Mouse (Mus musculus) MEL (cell line): ENCODE results near the gene Eif3a. TPM values are rescaled to one million over a fixed set of nuclear protein-coding genes. Genes with fewer than 3 reads are reported as not detected.

Experiments used
- DNase-seq: peaks from one replicate; pipeline ENCODE4 v3.0.0; 2011; ENCODE audit warnings: low read depth, low spot score
- H3K27ac ChIP-seq: 2 replicates; pipeline ENCODE4 v1.5.1; 2012; ENCODE audit warnings: low read depth, mild to moderate bottlenecking, control low read depth, low read length, moderate library complexity; ENCODE audit not compliant: control insufficient read depth
- H3K27me3 ChIP-seq, 2 experiments: fragments of 150-350 bp in 1 of 2; sonication (generic) in 1 of 2; 2 replicates each; pipeline ENCODE4 v1.6.1; 2012; ENCODE audit warnings: low read length in 2 of 2, mild to moderate bottlenecking in 2 of 2, improper control_type of control experiment in 1 of 2, moderate library complexity in 1 of 2; ENCODE audit not compliant: insufficient read depth in 2 of 2, control insufficient read depth in 1 of 2
- H3K36me3 ChIP-seq, 2 experiments: 2 replicates each; pipeline ENCODE4 v1.6.1; 2012 to 2014; ENCODE audit warnings: low read length in 2 of 2, improper control_type of control experiment in 1 of 2, inconsistent platforms in 1 of 2, mild to moderate bottlenecking in 1 of 2; ENCODE audit not compliant: insufficient read depth in 2 of 2, control insufficient read depth in 1 of 2
- H3K4me1 ChIP-seq, 2 experiments: fragments of 150-350 bp in 1 of 2; sonication (generic) in 1 of 2; 2 replicates each; pipeline ENCODE4 v1.6.1; 2012; ENCODE audit warnings: low read length in 2 of 2, improper control_type of control experiment in 1 of 2, mild to moderate bottlenecking in 1 of 2; ENCODE audit not compliant: insufficient read depth in 2 of 2, control insufficient read depth in 1 of 2
- H3K4me3 ChIP-seq, 2 experiments: fragments of 150-350 bp in 1 of 2; sonication (generic) in 1 of 2; 2 replicates each; pipeline ENCODE4 v1.5.1; 2012; ENCODE audit warnings: low read depth in 2 of 2, low read length in 2 of 2, mild to moderate bottlenecking in 2 of 2, moderate library complexity in 2 of 2, control low read depth in 1 of 2, improper control_type of control experiment in 1 of 2; ENCODE audit not compliant: control insufficient read depth in 1 of 2, insufficient read depth in 1 of 2
- H3K79me2 ChIP-seq: 2 replicates; pipeline ENCODE4 v1.6.1; 2012; ENCODE audit warnings: mild to moderate bottlenecking, low read length, moderate library complexity; ENCODE audit not compliant: control insufficient read depth, poor library complexity, insufficient read depth
- H3K9ac ChIP-seq: 2 replicates; pipeline ENCODE4 v1.6.1; 2012; ENCODE audit warnings: low read depth, mild to moderate bottlenecking, control low read depth, low read length, moderate library complexity; ENCODE audit not compliant: control insufficient read depth, poor library complexity, severe bottlenecking
- H3K9me3 ChIP-seq: fragments of 150-350 bp; sonication (generic); replicated peaks from 2 replicates; pipeline ENCODE4 v1.6.1; 2012; ENCODE audit warnings: mild to moderate bottlenecking, low read length, improper control_type of control experiment, moderate library complexity; ENCODE audit not compliant: insufficient read depth
- BHLHE40 ChIP-seq: IDR thresholded peaks from 2 replicates; pipeline ENCODE4 v1.6.1; 2012; ENCODE audit warnings: low read depth, mild to moderate bottlenecking, inconsistent platforms, low read length, improper control_type of control experiment, borderline replicate concordance
- CHD1 ChIP-seq: IDR thresholded peaks from 2 replicates; pipeline ENCODE4 v1.6.1; 2012; ENCODE audit warnings: low read depth, mild to moderate bottlenecking, inconsistent platforms, low read length, improper control_type of control experiment
- CHD2 ChIP-seq: IDR thresholded peaks from 2 replicates; pipeline ENCODE4 v1.6.1; 2011; ENCODE audit warnings: low read length, improper control_type of control experiment
- CTCF ChIP-seq, 3 experiments: IDR thresholded peaks in 2 of 3; conservative IDR thresholded peaks in 1 of 3; 2 replicates each; pipeline ENCODE4 v1.5.1; 2011 to 2012; ENCODE audit warnings: low read length in 3 of 3, low read depth in 2 of 3, mild to moderate bottlenecking in 2 of 3, improper control_type of control experiment in 1 of 3, inconsistent platforms in 1 of 3, mixed read lengths in 1 of 3, moderate library complexity in 1 of 3; ENCODE audit not compliant: control insufficient read depth in 1 of 3, insufficient read depth in 1 of 3, poor library complexity in 1 of 3, severe bottlenecking in 1 of 3
- E2F4 ChIP-seq: IDR thresholded peaks from 2 replicates; pipeline ENCODE4 v1.6.1; 2011; ENCODE audit warnings: low read depth, low read length, improper control_type of control experiment, borderline replicate concordance
- EP300 ChIP-seq, 2 experiments: IDR thresholded peaks; 2 replicates each; pipeline ENCODE4 v1.6.1; 2011; ENCODE audit warnings: improper control_type of control experiment in 2 of 2, low read length in 2 of 2, low read depth in 1 of 2, mild to moderate bottlenecking in 1 of 2
- ETS1 ChIP-seq: IDR thresholded peaks from 2 replicates; pipeline ENCODE4 v1.6.1; 2012; ENCODE audit warnings: low read depth, mild to moderate bottlenecking, inconsistent platforms, low read length, improper control_type of control experiment, moderate library complexity
- GABPA ChIP-seq: IDR thresholded peaks from 2 replicates; pipeline ENCODE4 v1.6.1; 2012; ENCODE audit warnings: low read depth, mild to moderate bottlenecking, inconsistent platforms, low read length, improper control_type of control experiment, moderate library complexity
- JUND ChIP-seq: IDR thresholded peaks from 2 replicates; pipeline ENCODE4 v1.6.1; 2011; ENCODE audit warnings: low read depth, mild to moderate bottlenecking, improper control_type of control experiment, low read length
- KAT2A ChIP-seq: conservative IDR thresholded peaks from 2 replicates; pipeline ENCODE4 v1.6.1; 2012; ENCODE audit warnings: low read depth, low read length, improper control_type of control experiment, inconsistent platforms
- MAFK ChIP-seq: IDR thresholded peaks from 2 replicates; pipeline ENCODE4 v1.6.1; 2011; ENCODE audit warnings: low read depth, mild to moderate bottlenecking, low read length, improper control_type of control experiment, borderline replicate concordance
- MAX ChIP-seq: IDR thresholded peaks from 2 replicates; pipeline ENCODE4 v1.6.1; 2011; ENCODE audit warnings: low read length, improper control_type of control experiment
- MAZ ChIP-seq: IDR thresholded peaks from 2 replicates; pipeline ENCODE4 v1.6.1; 2012; ENCODE audit warnings: low read depth, mild to moderate bottlenecking, inconsistent platforms, low read length, improper control_type of control experiment
- MXI1 ChIP-seq: IDR thresholded peaks from 2 replicates; pipeline ENCODE4 v1.6.1; 2011; ENCODE audit warnings: mild to moderate bottlenecking, low read depth, low read length, improper control_type of control experiment
- MYC ChIP-seq: IDR thresholded peaks from 2 replicates; pipeline ENCODE4 v1.6.1; 2011; ENCODE audit warnings: low read depth, mild to moderate bottlenecking, low read length, improper control_type of control experiment, moderate library complexity
- POLR2A ChIP-seq, 2 experiments: IDR thresholded peaks; 2 replicates each; pipeline ENCODE4 v1.6.1; 2011 to 2012; ENCODE audit warnings: low read length in 2 of 2, mild to moderate bottlenecking in 2 of 2, control low read depth in 1 of 2, improper control_type of control experiment in 1 of 2, low read depth in 1 of 2, moderate library complexity in 1 of 2; ENCODE audit not compliant: control insufficient read depth in 1 of 2, insufficient read depth in 1 of 2, poor library complexity in 1 of 2
- POLR2AphosphoS5 ChIP-seq: IDR thresholded peaks from 2 replicates; pipeline ENCODE4 v1.6.1; 2012; ENCODE audit warnings: low read depth, borderline replicate concordance, mild to moderate bottlenecking, inconsistent platforms, low read length, moderate library complexity, mixed read lengths
- RAD21 ChIP-seq: IDR thresholded peaks from 2 replicates; pipeline ENCODE4 v1.6.1; 2011; ENCODE audit warnings: mild to moderate bottlenecking, low read depth, low read length, improper control_type of control experiment
- RCOR1 ChIP-seq: IDR thresholded peaks from 2 replicates; pipeline ENCODE4 v1.6.1; 2012; ENCODE audit warnings: low read depth, mild to moderate bottlenecking, inconsistent platforms, low read length, improper control_type of control experiment
- SIN3A ChIP-seq: IDR thresholded peaks from 2 replicates; pipeline ENCODE4 v1.6.1; 2012; ENCODE audit warnings: low read length, improper control_type of control experiment, inconsistent platforms
- SMC3 ChIP-seq: IDR thresholded peaks from 2 replicates; pipeline ENCODE4 v1.6.1; 2011; ENCODE audit warnings: low read depth, low read length, improper control_type of control experiment
- TAL1 ChIP-seq: IDR thresholded peaks from 2 replicates; pipeline ENCODE4 v1.6.1; 2012; ENCODE audit warnings: mild to moderate bottlenecking, inconsistent platforms, low read length, moderate library complexity, mixed read lengths
- TBP ChIP-seq: IDR thresholded peaks from 2 replicates; pipeline ENCODE4 v1.8.0; 2011; ENCODE audit warnings: low read depth, low read length, improper control_type of control experiment
- TCF12 ChIP-seq: IDR thresholded peaks from 2 replicates; pipeline ENCODE4 v1.6.1; 2014; ENCODE audit warnings: low read depth, mild to moderate bottlenecking, inconsistent platforms, low read length, improper control_type of control experiment, moderate library complexity
- USF2 ChIP-seq, 2 experiments: IDR thresholded peaks; 2 replicates each; pipeline ENCODE4 v1.6.1; 2011 to 2012; ENCODE audit warnings: improper control_type of control experiment in 2 of 2, low read length in 2 of 2, borderline replicate concordance in 1 of 2, inconsistent platforms in 1 of 2, low read depth in 1 of 2, mild to moderate bottlenecking in 1 of 2; ENCODE audit not compliant: insufficient read depth in 1 of 2
- ZC3H11A ChIP-seq: IDR thresholded peaks from 2 replicates; pipeline ENCODE4 v1.6.1; 2012; ENCODE audit warnings: low read depth, mild to moderate bottlenecking, inconsistent platforms, low read length, improper control_type of control experiment
- ZKSCAN1 ChIP-seq: IDR thresholded peaks from 2 replicates; pipeline ENCODE4 v1.6.1; 2012; ENCODE audit warnings: low read depth, mild to moderate bottlenecking, inconsistent platforms, low read length, improper control_type of control experiment, moderate library complexity
- ZMIZ1 ChIP-seq: IDR thresholded peaks from 2 replicates; pipeline ENCODE4 v1.6.1; 2012; ENCODE audit warnings: low read depth, mild to moderate bottlenecking, inconsistent platforms, low read length, improper control_type of control experiment, moderate library complexity
- ZNF384 ChIP-seq: IDR thresholded peaks from 2 replicates; pipeline ENCODE4 v1.6.1; 2012; ENCODE audit warnings: low read depth, mild to moderate bottlenecking, inconsistent platforms, low read length, improper control_type of control experiment
- polyA plus RNA-seq, 2 experiments: library from polyadenylated mRNA; stranded (reverse) in 1 of 2; unstranded in 1 of 2; fragments of >175 nt in 1 of 2; fragments of >200 nt in 1 of 2; gene quantifications; 2 replicates each; pipeline versions ENCODE4 v1.2.1 to v1.2.4; 2012; ENCODE audit warnings: low replicate concordance in 2 of 2, low read depth in 1 of 2; ENCODE audit not compliant: insufficient read length in 2 of 2, insufficient read depth in 1 of 2, missing spikeins in 1 of 2
- total RNA-seq: library from RNA; depleted of rRNA; stranded (reverse); fragments of 300-350 nt; gene quantifications from 2 replicates; pipeline ENCODE4 v1.2.3, GENCODE M21; 2012

The Eif3a gene
- total and polyA plus RNA-seq, 3 experiments: 331 to 914 (median 424) TPM

GRCm38 (mm10) chr19:60757099-60757785 is 33.2 kb downstream of the Eif3a start (continued):
- TF ChIP-seq MAFK: no peak
- TF ChIP-seq RCOR1: no peak; the same call in 1 of the 2 replicates
- no peak; the same call in none of the 2 replicates for TF ChIP-seq ZMIZ1
- TF ChIP-seq RAD21: no peak
- TF ChIP-seq TCF12: no peak
- TF ChIP-seq BHLHE40: peak; percentile 0; the same call in 1 of the 2 replicates
- TF ChIP-seq GABPA: 0 out of 2 replicates have a peak, but pooled peaks have one; percentile 33
- TF ChIP-seq SIN3A: peak; percentile 34; the same call in 1 of the 2 replicates
- no peak for TF ChIP-seq CTCF (IDR thresholded peaks at IDR 0.05 in 2 of 3, conservative IDR thresholded peaks at IDR 0.05 in 1 of 3; ENCODE audit: control insufficient read depth in 1 of 3, insufficient read depth in 1 of 3, low read depth in 2 of 3, low read length in 3 of 3, poor library complexity in 1 of 3, severe bottlenecking in 1 of 3)
- TF ChIP-seq MAZ: no peak
- TF ChIP-seq KAT2A: no peak
- TF ChIP-seq ZKSCAN1: peak; percentile 15; the same call in 1 of the 2 replicates
- TF ChIP-seq ZC3H11A: no peak
- TF ChIP-seq POLR2A (IDR thresholded peaks at IDR 0.05; ENCODE audit: control insufficient read depth in 1 of 2, insufficient read depth in 1 of 2, low read depth in 1 of 2, low read length in 2 of 2, poor library complexity in 1 of 2): 0 out of 4 replicates have a peak, but pooled peaks of 1 of the 2 experiments have one; percentile 37

- DNase-seq: peak; percentile 85
- H3K9ac ChIP-seq: peak overlapping the region; percentile 91
- H3K4me1 ChIP-seq: peaks cover 0 to 4% of the 10 kb centered on the region in 2 experiments; a peak in 1 of 4 replicates
- H3K27ac ChIP-seq: peak overlapping the region; percentile 47
- H3K27me3 ChIP-seq: no peaks in the 10 kb centered on the region
- H3K36me3 ChIP-seq: peaks cover 8 to 21% of the 10 kb centered on the region in 2 experiments
- H3K4me3 ChIP-seq: peak overlapping the region; percentile 68 to 88
- H3K9me3 ChIP-seq: no peaks in the 10 kb centered on the region
- H3K79me2 ChIP-seq: peaks cover 6% of the 10 kb centered on the region; the same call in 1 of the 2 replicates
- no peak; the same call in 1 of the 2 replicates for TF ChIP-seq CHD1
- TF ChIP-seq USF2 (IDR thresholded peaks at IDR 0.05; ENCODE audit: borderline replicate concordance in 1 of 2, insufficient read depth in 1 of 2, low read depth in 1 of 2, low read length in 2 of 2): no peak
- TF ChIP-seq MAFK: no peak
- TF ChIP-seq TAL1: no peak
- TF ChIP-seq GABPA: no peak
- no peak for TF ChIP-seq EP300 (IDR thresholded peaks at IDR 0.05; ENCODE audit: low read depth in 1 of 2, low read length in 2 of 2)
- TF ChIP-seq MYC: 0 out of 2 replicates have a peak, but pooled peaks have one; percentile 13
- 0 out of 2 replicates have a peak, but pooled peaks have one; percentile 8 for TF ChIP-seq ETS1
- no peak for TF ChIP-seq KAT2A
- TF ChIP-seq SIN3A: no peak
- TF ChIP-seq MAX: peak; percentile 73; the same call in 1 of the 2 replicates
- TF ChIP-seq MXI1: peak; percentile 63; the same call in 1 of the 2 replicates
- TF ChIP-seq ZMIZ1: 0 out of 2 replicates have a peak, but pooled peaks have one; percentile 7
- no peak; the same call in 1 of the 2 replicates for TF ChIP-seq TBP
- TF ChIP-seq CHD2: no peak
- TF ChIP-seq ZNF384: no peak
- peak in 1 of 2 experiments; percentile 46; a peak in 2 of 4 replicates for TF ChIP-seq POLR2A (IDR thresholded peaks at IDR 0.05; ENCODE audit: control insufficient read depth in 1 of 2, insufficient read depth in 1 of 2, low read depth in 1 of 2, low read length in 2 of 2, poor library complexity in 1 of 2)
- no peak for TF ChIP-seq POLR2AphosphoS5
- TF ChIP-seq E2F4: no peak
- TF ChIP-seq ZKSCAN1: no peak
- no peak for TF ChIP-seq JUND
- no peak for TF ChIP-seq SMC3
Measured at GRCm38 (mm10) chr19:60756192-60757098, 34.0 kb downstream of the Eif3a start.
